21 mouse cellular contexts compared by ENCODE assay signal in genomic region chr9:123936604-123937280, GRCm38 (mm10). TPM values are rescaled to one million over a fixed set of nuclear protein-coding genes. Genes with fewer than 3 reads are reported as not detected.
A peak's percentile ranks its signal among the peaks of the same experiment; 100 is the strongest.
DNase-seq lines count a peak whose midpoint lies in the region; ATAC-seq and TF ChIP-seq lines count a peak whose summit lies in the region.
"Had no signal": no experiment of that assay in that cellular context is flagged by ENCODE, and none has a peak within 500 bp of the region (broad histone marks: within the 10 kb centered on the region; RNA-seq: fewer than 3 reads in every experiment).

No protein-coding gene starts in this region.

- H3K9me3 ChIP-seq in liver, embryonic 14.5 days (ENCODE audit: control insufficient read depth, low read length) = no peaks in the 10 kb centered on the region
- H3K9me3 ChIP-seq in liver, embryonic 11.5 days (ENCODE audit: control insufficient read depth, low read length) = no peaks in the 10 kb centered on the region
- H3K9me3 ChIP-seq: forebrain, embryonic 13.5 days; heart, embryonic 12.5 days; neural tube, embryonic 15.5 days had no signal

- no peak overlapping the region for H3K4me3 ChIP-seq in liver, embryonic 14.5 days (ENCODE audit: insufficient read depth in 1 of 2, low read depth in 2 of 2, low read length in 2 of 2)
- H3K4me3 ChIP-seq in liver, embryonic 11.5 days (ENCODE audit: low read depth, low read length) = no peak overlapping the region
- H3K4me3 ChIP-seq: forebrain, embryonic 13.5 days; heart, embryonic 12.5 days; left cerebral cortex, adult 2 months; neural tube, embryonic 15.5 days had no signal

- H3K36me3 ChIP-seq in liver, embryonic 14.5 days (replicated peaks; ENCODE audit: control insufficient read depth, insufficient read depth, low read depth) = no peaks in the 10 kb centered on the region
- no peaks in the 10 kb centered on the region for H3K36me3 ChIP-seq in liver, embryonic 11.5 days (ENCODE audit: control insufficient read depth, insufficient read depth, low read length)
- H3K36me3 ChIP-seq: heart, embryonic 12.5 days; neural tube, embryonic 15.5 days had no signal

- peaks cover 5 to 24% of the 10 kb centered on the region in 2 experiments for H3K4me1 ChIP-seq in liver, embryonic 14.5 days (replicated peaks; ENCODE audit: control insufficient read depth in 2 of 2, insufficient read depth in 2 of 2, low read length in 1 of 2)
- H3K4me1 ChIP-seq in liver, embryonic 11.5 days (replicated peaks; ENCODE audit: control insufficient read depth, insufficient read depth, low read length) = peaks cover 8% of the 10 kb centered on the region
- H3K4me1 ChIP-seq: forebrain, embryonic 13.5 days; neural tube, embryonic 15.5 days had no signal

- peak in 2 of 3 experiments; percentile 20 to 30 for DNase-seq in liver, embryonic 14.5 days (ENCODE audit: low read depth in 3 of 3, low spot score in 3 of 3)
- no peak for DNase-seq in liver, embryonic 11.5 days (ENCODE audit: low spot score)
- peak; percentile 78 for DNase-seq in CD4-positive, CD25-positive, alpha-beta regulatory T cell, adult 2 months (ENCODE audit: low read depth, low spot score)
- DNase-seq in ZHBTc4 (ENCODE audit: low read depth, low spot score) = peak; percentile 82
- no peak for DNase-seq in right cerebral cortex, adult 2 months (ENCODE audit: low spot score in 2 of 2)
- no peak for DNase-seq in thymus, postnatal 10 days (ENCODE audit: low spot score in 2 of 2)
- DNase-seq in thymus, adult 18-20 months = no peak
- DNase-seq: adrenal gland, postnatal 10 days; B cell, adult 2 months; cerebellum, adult 8-10 months; heart, postnatal 36 days; kidney, adult 8-10 months had no signal

- ATAC-seq in liver, embryonic 14.5 days (ENCODE audit: insufficient read depth) = no peak
- no peak for ATAC-seq in liver, embryonic 11.5 days (replicated peaks; ENCODE audit: low FRiP score)
- ATAC-seq in monocyte, adult 5-6 weeks (replicated peaks; ENCODE audit: insufficient number of reproducible peaks, low FRiP score, low TSS enrichment, poor library complexity, severe bottlenecking) = peak; percentile 47; the same call in 1 of the 2 replicates
- ATAC-seq: forebrain, embryonic 13.5 days; hindbrain, embryonic 16.5 days had no signal

- no peaks in the 10 kb centered on the region for H3K27me3 ChIP-seq in liver, embryonic 14.5 days (ENCODE audit: control insufficient read depth, insufficient read depth, low read length)
- H3K27me3 ChIP-seq in liver, embryonic 11.5 days (replicated peaks; ENCODE audit: control insufficient read depth, insufficient read depth, low read length) = no peaks in the 10 kb centered on the region
- H3K27me3 ChIP-seq: forebrain, embryonic 13.5 days; heart, embryonic 12.5 days; neural tube, embryonic 15.5 days had no signal

- no peak for TF ChIP-seq CTCF in liver, embryonic 14.5 days (IDR thresholded peaks at IDR 0.05; ENCODE audit: low read depth)

- H3K4me2 ChIP-seq in liver, embryonic 14.5 days (ENCODE audit: low read depth) = no peak overlapping the region
- no peak overlapping the region for H3K4me2 ChIP-seq in liver, embryonic 11.5 days
- H3K4me2 ChIP-seq: forebrain, embryonic 13.5 days; heart, embryonic 12.5 days; neural tube, embryonic 15.5 days had no signal

- no peak overlapping the region for H3K9ac ChIP-seq in liver, embryonic 14.5 days (replicated peaks)
- no peak overlapping the region for H3K9ac ChIP-seq in liver, embryonic 11.5 days (ENCODE audit: low read depth, low read length)
- H3K9ac ChIP-seq: forebrain, embryonic 13.5 days; heart, embryonic 12.5 days; neural tube, embryonic 15.5 days had no signal

- no peak overlapping the region for H3K27ac ChIP-seq in liver, embryonic 14.5 days
- H3K27ac ChIP-seq in liver, embryonic 11.5 days (ENCODE audit: low read depth, low read length) = no peak overlapping the region
- H3K27ac ChIP-seq: forebrain, embryonic 13.5 days; left cerebral cortex, adult 2 months; neural tube, embryonic 15.5 days had no signal

- 67% methylated on average over 9 of the region's 9 CpGs for WGBS in liver, embryonic 14.5 days (ENCODE audit: insufficient replicate concordance)
- 84% methylated on average over 9 of the region's 9 CpGs for WGBS in liver, embryonic 11.5 days

- TF ChIP-seq EP300 in liver, embryonic 14.5 days (IDR thresholded peaks at IDR 0.05; ENCODE audit: low read depth) = no peak

RNA-seq across cellular contexts. Expression of gene Ccr1, which starts 31.8 kb away (rescaled TPM):
- 0.70 and 1.4 TPM in 2 replicates for polyA plus RNA-seq in liver, embryonic 14.5 days (2012; rRNA removed)
- 2.0 and 2.4 TPM in 2 replicates for polyA plus RNA-seq in liver, embryonic 14.5 days (2014; fragmentation: Nextera tagmentation; extraction: Ambion mirVana)
- 1.9 and 2.0 TPM in 2 replicates for polyA plus RNA-seq in liver, embryonic 11.5 days (2014; fragmentation: Nextera tagmentation; extraction: Ambion mirVana)
- 3.8 to 22.9 TPM (median 22.1 TPM) in 3 replicates for total RNA-seq in monocyte, adult 5-6 weeks (2017)

RNA-seq across cellular contexts. Expression of gene Ccr1l1, which starts 41.5 kb away (rescaled TPM):
- polyA plus RNA-seq in liver, embryonic 14.5 days (2012; rRNA removed) = 0.04 TPM in 1 of 2 replicates, not detected in the other
- polyA plus RNA-seq in liver, embryonic 14.5 days (2014; fragmentation: Nextera tagmentation; extraction: Ambion mirVana) = not detected in 2 replicates
- polyA plus RNA-seq in liver, embryonic 11.5 days (2014; fragmentation: Nextera tagmentation; extraction: Ambion mirVana) = not detected in 2 replicates
- not detected in 3 replicates for total RNA-seq in monocyte, adult 5-6 weeks (2017)
- total RNA-seq: adrenal gland, postnatal 10 days; gastrocnemius, postnatal 4 days; heart, postnatal 36 days; left cerebral cortex, adult 2 months had no signal
- polyA plus RNA-seq: forebrain, embryonic 13.5 days; heart, embryonic 12.5 days; hindbrain, embryonic 16.5 days; large intestine, adult 2 months; limb, embryonic 11.5 days; neural tube, embryonic 15.5 days had no signal

Comparison
In these comparisons a context has a peak if more than half of its experiments do, and no peak if none do; other contexts are left out.
1. DNase-seq: peak in liver, embryonic 14.5 days (2 of 3), CD4-positive, CD25-positive, alpha-beta regulatory T cell, adult 2 months (single experiment) and ZHBTc4 (single experiment); none in liver, embryonic 11.5 days (single experiment), right cerebral cortex, adult 2 months (0 of 2), thymus, postnatal 10 days (0 of 2) and thymus, adult 18-20 months (0 of 2).